Mouse (Mus musculus): ENCODE data around the gene Prrc2b.

DNA sequence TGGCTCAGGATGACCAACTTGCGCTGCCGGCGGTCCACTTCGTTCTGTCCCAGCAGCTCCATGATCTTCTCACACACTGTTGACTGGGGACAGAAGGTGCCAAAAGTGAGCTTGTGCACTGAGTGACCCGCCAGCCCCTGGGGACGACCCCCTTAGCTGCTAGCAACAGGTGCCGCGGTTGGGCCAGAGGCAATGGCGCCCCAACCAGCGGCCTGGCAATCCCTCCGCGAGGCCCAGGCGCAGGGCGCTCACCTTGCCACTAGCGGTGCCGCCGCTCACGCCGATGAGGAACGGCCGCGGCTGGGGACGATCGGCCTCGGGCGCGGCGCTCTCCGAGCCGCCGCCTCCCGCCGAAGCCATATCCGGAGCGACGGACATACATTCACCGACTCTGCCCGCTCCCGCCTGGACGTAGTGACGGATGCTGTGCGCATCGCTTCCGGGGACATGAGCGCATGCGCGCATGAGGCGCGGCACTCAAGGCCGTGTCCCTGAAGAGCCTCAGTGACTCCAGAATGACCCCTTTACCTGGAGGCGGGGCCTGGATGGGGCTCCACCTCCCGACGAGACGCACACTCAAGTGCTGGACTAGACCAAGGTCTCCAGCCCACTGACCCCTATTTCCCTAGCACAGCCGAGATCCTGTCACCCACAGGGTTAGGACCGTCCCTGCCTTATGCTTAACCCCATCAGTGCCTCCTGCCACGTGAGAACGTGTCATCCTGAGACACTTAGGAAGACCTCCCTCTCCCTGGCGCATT, 109.0 kb downstream of the Prrc2b start, which contains the start of gene Uck1:
- peak; percentile 94 for TF ChIP-seq POLR2A (IDR thresholded peaks at IDR 0.05; ENCODE audit: low read depth, low read length)
- no peak for TF ChIP-seq CTCF (IDR thresholded peaks at IDR 0.05; ENCODE audit: borderline replicate concordance, insufficient read depth, low read length)

All from embryonic fibroblast, embryonic 13.5 days (primary cell).